Mouse (Mus musculus) heart, adult 2 months (tissue): ENCODE measurements around the gene Olfr667. TPM values are rescaled to one million over a fixed set of nuclear protein-coding genes. Genes with fewer than 3 reads are reported as not detected.
"Not testable (repeated sequence)": the region's sequence is repeated elsewhere in the genome, so short reads cannot be mapped to it uniquely, and the experiment has no call there.

ENCODE experiments used
- DNase-seq, 2 experiments: peaks; one replicate each; pipeline ENCODE4 v3.0.0; 2021
- H3K27ac ChIP-seq: fragments of 200-600 bp; 2 replicates; pipeline ENCODE4 v1.8.1; 2022
- H3K27me3 ChIP-seq: fragments of 200-500 bp; 2 replicates; pipeline ENCODE4 v1.6.1; 2012; ENCODE audit warnings: mild to moderate bottlenecking, low read length, inconsistent platforms, mixed read lengths; ENCODE audit not compliant: control insufficient read depth, insufficient read depth
- H3K36me3 ChIP-seq: fragments of 200-500 bp; 2 replicates; pipeline ENCODE4 v1.6.1; 2012; ENCODE audit warnings: low read length, inconsistent platforms; ENCODE audit not compliant: control insufficient read depth, insufficient read depth
- H3K4me1 ChIP-seq: fragments of 200-500 bp; 2 replicates; pipeline ENCODE4 v1.6.1; 2011; ENCODE audit warnings: low read length; ENCODE audit not compliant: control insufficient read depth, insufficient read depth
- H3K4me3 ChIP-seq: fragments of 200-600 bp; 2 replicates; pipeline ENCODE4 v1.8.1; 2022
- H3K79me2 ChIP-seq: fragments of 200-500 bp; replicated peaks from 2 replicates; pipeline ENCODE4 v1.6.1; 2012; ENCODE audit warnings: mild to moderate bottlenecking, inconsistent platforms, low read length, moderate library complexity, mixed read lengths; ENCODE audit not compliant: control insufficient read depth, insufficient read depth
- H3K9ac ChIP-seq: fragments of 200-500 bp; 2 replicates; pipeline ENCODE4 v1.6.1; 2012; ENCODE audit warnings: low read depth, mild to moderate bottlenecking, control low read depth, inconsistent platforms, low read length, mixed read lengths
- CTCF ChIP-seq: fragments of 200-600 bp; IDR thresholded peaks from 2 replicates; pipeline ENCODE4 v1.8.1; 2022; ENCODE audit warnings: antibody characterized with exemption, mild to moderate bottlenecking, moderate library complexity
- EP300 ChIP-seq: fragments of 200-500 bp; IDR thresholded peaks from 2 replicates; pipeline ENCODE4 v1.6.1; 2011; ENCODE audit warnings: low read depth, low read length, control low read depth; ENCODE audit not compliant: insufficient read depth
- POLR2A ChIP-seq: fragments of 200-500 bp; IDR thresholded peaks from 2 replicates; pipeline ENCODE4 v1.6.1; 2011; ENCODE audit warnings: mild to moderate bottlenecking, low read depth, low read length, control low read depth; ENCODE audit not compliant: insufficient read depth
- WGBS: fragments of 180-500 bp; shearing (Covaris S2); methylation state at CpG from one replicate; pipeline ENCODE4 v1.1.7; 2018; 5-methylcytosine and 5-hydroxymethylcytosine counted together
- intact Hi-C: fragments of 180-260 bp; cut with DNase I; formaldehyde crosslinking; loops from one replicate; pipeline ENCODE4 v1.15.1; 2025
- long read RNA-seq: library from polyadenylated mRNA; stranded (forward); transcript quantifications from one replicate; pipeline ENCODE4 v2.0.0, GENCODE M21; 2021
- polyA plus RNA-seq: library from polyadenylated mRNA; depleted of rRNA; stranded (reverse); fragments of >200 nt; gene quantifications from 2 replicates; pipeline ENCODE4 v1.2.3, GENCODE M21; 2012; rRNA removed
- total RNA-seq, 2 experiments: library from RNA; stranded (reverse); gene quantifications; 2 replicates each; pipeline ENCODE4 v1.2.3; 2021

Olfr667 gene
- total RNA-seq (not detected), polyA plus RNA-seq (not detected in 2 replicates)
- long read RNA-seq, result 0 reads

- WGBS, result 72% methylated on average over 1 of the region's 1 CpGs
- Histone ChIP-seq H3K4me3 (no peak within 1 kb of the TSS), H3K79me2 (no peaks in the 10 kb centered on the region), H3K27ac (no peak within 1 kb of the TSS), H3K27me3 (no peaks in the 10 kb centered on the region), H3K9ac (no peak within 1 kb of the TSS), H3K4me1 (no peaks in the 10 kb centered on the region), H3K36me3 (no peaks in the 10 kb centered on the region)
- intact Hi-C loops, result no loop called here
- DNase-seq, result no peak
- TF ChIP-seq POLR2A, result no peak
- TF ChIP-seq CTCF, result no peak
These were observed at the start of gene Olfr667 for GRCm38 (mm10) chr7:104921382-104921781. TSS of gene Olfr667 (minus strand) at chr7:104921482.

- TF ChIP-seq CTCF (no peak), EP300 (no peak), POLR2A (no peak)
- WGBS, result 28% methylated on average over 1 of the region's 1 CpGs
- intact Hi-C loops, result no loop called here
These were observed 41.2 kb upstream of the Olfr667 start, which contains the start of gene Olfr670 for GRCm38 (mm10) chr7:104962520-104962919. TSS of gene Olfr670 (minus strand) at chr7:104962620.

GRCm38 (mm10) chr7:104950234-104950633 is 29.0 kb upstream of the Olfr667 start:
- H3K27ac ChIP-seq, H3K27me3 ChIP-seq, H3K79me2 ChIP-seq, H3K4me3 ChIP-seq, H3K9ac ChIP-seq, H3K4me1 ChIP-seq, intact Hi-C loops, H3K36me3 ChIP-seq, DNase-seq: not testable (repeated sequence)
- 91% methylated on average over 16 of the region's 16 CpGs for WGBS

More at GRCm38 (mm10) chr7:104962520-104962919, 41.2 kb upstream of the Olfr667 start, which contains the start of gene Olfr670:
- H3K27me3 ChIP-seq, result no peaks in the 10 kb centered on the region
- H3K79me2 ChIP-seq, result no peaks in the 10 kb centered on the region
- no peak for DNase-seq
- no peak within 1 kb of the TSS for H3K27ac ChIP-seq
- no peaks in the 10 kb centered on the region for H3K36me3 ChIP-seq
- H3K4me3 ChIP-seq, result no peak within 1 kb of the TSS
- no peaks in the 10 kb centered on the region for H3K4me1 ChIP-seq
- H3K9ac ChIP-seq, result no peak within 1 kb of the TSS

GRCm38 (mm10) chr7:104933940-104934339 is 12.7 kb upstream of the Olfr667 start, which contains the start of gene Olfr669:
TSS of gene Olfr669 (plus strand) at chr7:104934240.
- intact Hi-C loops, result no loop called here
- no peaks in the 10 kb centered on the region for H3K36me3 ChIP-seq
- no peak for DNase-seq
- no peaks in the 10 kb centered on the region for H3K4me1 ChIP-seq
- no peaks in the 10 kb centered on the region for H3K79me2 ChIP-seq
- H3K27ac ChIP-seq, result no peak within 1 kb of the TSS
- H3K9ac ChIP-seq, result no peak within 1 kb of the TSS
- no peak within 1 kb of the TSS for H3K4me3 ChIP-seq
- TF ChIP-seq POLR2A (no peak), EP300 (no peak)
- WGBS, result 85% methylated on average over 1 of the region's 1 CpGs
- no peaks in the 10 kb centered on the region for H3K27me3 ChIP-seq

GRCm38 (mm10) chr7:104927957-104928356 is 6.7 kb upstream of the Olfr667 start, which contains the start of gene Olfr668:
TSS of gene Olfr668 (minus strand) at chr7:104928057.
- H3K79me2 ChIP-seq, result no peaks in the 10 kb centered on the region
- no peaks in the 10 kb centered on the region for H3K4me1 ChIP-seq
- no peaks in the 10 kb centered on the region for H3K36me3 ChIP-seq
- no peak within 1 kb of the TSS for H3K9ac ChIP-seq
- DNase-seq, result no peak
- H3K27ac ChIP-seq, result no peak within 1 kb of the TSS
- intact Hi-C loops, result no loop called here
- no peaks in the 10 kb centered on the region for H3K27me3 ChIP-seq
- H3K4me3 ChIP-seq, result no peak within 1 kb of the TSS
- no peak for TF ChIP-seq EP300
- no peak for TF ChIP-seq CTCF
- no peak for TF ChIP-seq POLR2A
- WGBS, result 58% methylated on average over 1 of the region's 1 CpGs

- Histone ChIP-seq H3K79me2 (no peaks in the 10 kb centered on the region), H3K4me3 (no peak within 1 kb of the TSS), H3K9ac (no peak within 1 kb of the TSS), H3K27me3 (no peaks in the 10 kb centered on the region), H3K36me3 (no peaks in the 10 kb centered on the region), H3K27ac (no peak within 1 kb of the TSS), H3K4me1 (no peaks in the 10 kb centered on the region)
- TF ChIP-seq EP300, result no peak
- no peak for TF ChIP-seq POLR2A
- TF ChIP-seq CTCF, result no peak
- 76% methylated on average over 2 of the region's 2 CpGs for WGBS
- intact Hi-C loops, result no loop called here
- DNase-seq, result no peak
These were observed 25.4 kb downstream of the Olfr667 start, which contains the start of gene Olfr666 for GRCm38 (mm10) chr7:104895852-104896251. TSS of gene Olfr666 (minus strand) at chr7:104895952.
